Mouse (Mus musculus): ENCODE results near the gene Palld. TPM values are rescaled to one million over a fixed set of nuclear protein-coding genes. Genes with fewer than 3 reads are reported as not detected.

The Palld gene
- polyA plus RNA-seq, 1 experiment, result 2.7 TPM

DNA sequence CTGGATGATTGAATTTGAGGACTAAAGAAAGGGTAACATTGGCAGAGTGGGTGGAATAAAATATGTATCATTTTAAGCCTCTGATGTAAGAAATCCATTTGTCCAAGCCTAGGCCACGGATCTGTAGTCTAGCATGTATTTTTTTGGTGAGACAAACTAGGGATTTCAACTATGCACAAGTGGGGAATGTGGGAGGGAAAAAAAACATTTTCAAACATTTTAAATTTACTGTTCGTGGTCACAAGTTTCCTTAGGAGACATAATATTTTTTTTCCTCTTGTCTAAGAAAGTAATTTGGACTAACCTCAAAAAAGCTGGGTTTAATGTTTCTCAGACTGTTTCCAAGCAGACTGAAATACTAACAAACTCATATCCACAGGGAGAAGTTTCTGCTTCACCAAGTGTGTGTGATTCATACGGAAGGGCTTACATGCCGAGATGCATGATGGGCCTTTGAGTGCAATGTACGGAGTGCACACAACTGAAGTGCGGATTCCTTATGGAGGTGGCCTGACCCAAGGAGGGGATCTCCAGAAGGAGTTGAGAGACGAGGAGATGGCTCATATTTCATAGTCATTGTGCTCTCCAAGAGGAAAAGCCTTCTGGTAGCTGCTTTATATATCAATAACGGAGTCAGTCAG, 256.2 kb downstream of the Palld start:
- Histone ChIP-seq H3K4me3 (replicated peaks) (no peak overlapping the region), H3K36me3 (replicated peaks; ENCODE audit: low read length) (no peaks in the 10 kb centered on the region), H3K27me3 (replicated peaks) (peaks cover 2% of the 10 kb centered on the region), H3K9me3 (peaks cover 3% of the 10 kb centered on the region; the same call in 1 of the 2 replicates), H3K4me1 (peaks cover 14% of the 10 kb centered on the region)
- no peak for TF ChIP-seq GATA1 (IDR thresholded peaks at IDR 0.05; ENCODE audit: borderline replicate concordance, low read length)
- no peak for TF ChIP-seq FLI1 (IDR thresholded peaks at IDR 0.05; ENCODE audit: low read length)

DNA sequence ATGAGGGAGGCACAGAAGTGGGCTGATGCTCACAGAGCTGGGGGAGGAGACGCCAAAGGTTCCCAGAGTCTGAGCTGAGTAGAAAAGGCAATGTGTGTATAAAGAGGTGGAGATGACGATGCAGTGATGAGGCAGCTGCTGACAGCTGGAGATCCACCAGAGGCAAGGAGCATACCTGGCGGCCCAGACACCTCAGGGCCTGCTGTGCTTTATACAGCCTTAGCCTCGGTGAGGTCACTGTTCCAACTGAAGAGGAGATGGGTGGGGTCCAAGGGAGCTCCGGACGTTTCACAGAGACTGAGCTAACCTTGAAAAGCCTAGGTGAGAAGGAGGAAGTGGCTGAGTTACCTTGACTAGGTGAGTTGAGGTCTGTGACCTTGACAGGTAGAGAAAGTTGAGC, 256.8 kb downstream of the Palld start:
- peaks cover 18% of the 10 kb centered on the region for H3K4me1 ChIP-seq

DNA sequence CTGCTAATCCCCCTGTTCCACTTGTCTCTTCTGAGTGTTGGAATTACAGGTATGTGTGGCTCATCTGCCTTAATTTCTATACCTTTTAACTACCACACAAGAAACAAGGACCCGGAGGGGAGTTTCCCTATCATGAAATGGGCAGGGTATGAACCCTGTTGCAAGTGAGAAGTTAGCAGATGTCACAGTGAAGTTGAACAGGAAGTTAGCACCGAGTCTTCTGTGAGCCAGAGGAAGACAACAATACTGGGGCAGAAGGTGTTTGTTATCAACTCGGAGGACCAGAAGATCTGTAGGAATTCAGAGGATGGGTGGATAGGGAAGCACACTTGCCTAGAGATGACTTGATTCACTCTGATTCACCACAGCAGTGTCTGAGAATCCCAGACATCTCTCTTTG, 259.3 kb downstream of the Palld start:
- no peaks in the 10 kb centered on the region for H3K9me3 ChIP-seq
- H3K27me3 ChIP-seq (replicated peaks), result peaks cover 2% of the 10 kb centered on the region
- H3K4me1 ChIP-seq, result peaks cover 21% of the 10 kb centered on the region
- H3K4me3 ChIP-seq (replicated peaks), result no peak overlapping the region
- H3K36me3 ChIP-seq (replicated peaks; ENCODE audit: low read length), result no peaks in the 10 kb centered on the region
- TF ChIP-seq FLI1 (IDR thresholded peaks at IDR 0.05; ENCODE audit: low read length) (no peak), GATA1 (IDR thresholded peaks at IDR 0.05; ENCODE audit: borderline replicate concordance, low read length) (no peak)

More for the DNA sequence above, 256.8 kb downstream of the Palld start:
- H3K9me3 ChIP-seq, result peaks cover 3% of the 10 kb centered on the region; the same call in 1 of the 2 replicates
- no peak overlapping the region for H3K4me3 ChIP-seq (replicated peaks)
- peaks cover 2% of the 10 kb centered on the region for H3K27me3 ChIP-seq (replicated peaks)
- TF ChIP-seq GATA1 (IDR thresholded peaks at IDR 0.05; ENCODE audit: borderline replicate concordance, low read length) (no peak), FLI1 (IDR thresholded peaks at IDR 0.05; ENCODE audit: low read length) (no peak)
- H3K36me3 ChIP-seq (replicated peaks; ENCODE audit: low read length), result no peaks in the 10 kb centered on the region

DNA sequence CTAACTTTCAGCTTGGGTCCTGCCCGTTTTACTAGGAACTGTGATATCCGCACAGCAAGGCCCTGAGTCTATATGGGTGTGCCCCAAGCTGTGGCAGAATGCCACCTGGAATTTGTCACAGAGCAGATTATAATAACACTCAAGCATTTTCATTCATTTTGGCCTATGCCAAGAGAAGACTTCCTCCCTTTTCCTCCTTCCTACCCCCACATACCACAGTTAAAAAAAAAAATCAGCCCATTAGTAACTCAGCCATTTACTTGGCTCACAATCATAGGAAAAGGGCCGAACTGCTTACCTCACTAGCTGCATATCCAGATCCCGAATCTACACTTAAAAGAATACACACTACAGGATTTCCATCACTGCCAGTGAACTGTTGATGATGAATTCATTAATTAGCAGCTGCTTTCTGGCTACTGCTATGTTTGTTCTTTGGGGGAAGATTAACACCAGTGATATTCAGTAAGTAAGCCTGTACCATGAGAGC, 260.1 kb downstream of the Palld start:
- Histone ChIP-seq H3K27me3 (replicated peaks) (peaks cover 2% of the 10 kb centered on the region), H3K4me3 (replicated peaks) (no peak overlapping the region), H3K4me1 (peaks cover 29% of the 10 kb centered on the region), H3K9me3 (no peaks in the 10 kb centered on the region), H3K36me3 (replicated peaks; ENCODE audit: low read length) (no peaks in the 10 kb centered on the region)
- no peak for TF ChIP-seq GATA1 (IDR thresholded peaks at IDR 0.05; ENCODE audit: borderline replicate concordance, low read length)
- TF ChIP-seq FLI1 (IDR thresholded peaks at IDR 0.05; ENCODE audit: low read length), result no peak

DNA sequence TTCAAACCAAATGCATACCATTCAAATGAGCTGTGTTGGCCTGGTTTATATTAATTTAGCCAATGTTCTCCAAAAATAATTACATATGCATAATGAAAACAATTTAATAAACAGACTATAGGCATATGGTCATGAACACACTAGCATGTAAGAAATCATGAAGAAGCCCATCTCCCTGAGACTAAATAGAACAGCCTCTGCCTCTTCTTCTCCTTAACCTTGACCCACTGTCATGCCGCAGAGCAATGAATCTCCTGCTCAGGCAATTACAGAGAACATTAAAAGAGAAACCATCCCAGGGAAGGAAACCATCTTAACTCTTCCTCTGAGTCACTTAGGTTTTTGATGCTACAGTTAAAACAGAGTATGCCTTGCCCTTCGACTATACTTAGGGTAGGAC, 262.9 kb downstream of the Palld start:
- peaks cover 40% of the 10 kb centered on the region for H3K4me1 ChIP-seq
- no peaks in the 10 kb centered on the region for H3K27me3 ChIP-seq (replicated peaks)
- H3K4me3 ChIP-seq (replicated peaks), result no peak overlapping the region
- TF ChIP-seq FLI1 (IDR thresholded peaks at IDR 0.05; ENCODE audit: low read length) (no peak), GATA1 (IDR thresholded peaks at IDR 0.05; ENCODE audit: borderline replicate concordance, low read length) (no peak)
- no peaks in the 10 kb centered on the region for H3K9me3 ChIP-seq
- H3K36me3 ChIP-seq (replicated peaks; ENCODE audit: low read length), result no peaks in the 10 kb centered on the region

DNA sequence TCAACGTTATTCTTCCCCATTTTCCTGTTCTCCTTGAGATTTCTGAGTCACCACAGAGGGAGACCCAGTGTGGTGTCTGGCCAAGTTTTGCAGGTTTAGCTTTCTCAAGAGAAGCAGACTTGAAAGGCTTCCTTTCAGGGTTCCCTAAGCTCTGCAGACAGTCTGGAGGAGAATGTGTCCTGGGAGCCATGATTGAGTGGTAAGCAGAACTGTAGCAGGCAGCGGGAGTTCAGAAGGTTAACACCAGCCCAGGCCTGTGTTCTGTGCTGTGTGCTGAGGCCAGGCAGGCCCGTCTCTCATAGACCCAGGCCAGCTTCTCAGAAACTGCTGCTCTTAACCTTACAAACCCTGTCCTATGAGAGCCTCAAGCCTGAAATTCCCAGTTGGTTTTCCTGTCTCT, 263.5 kb downstream of the Palld start:
- no peak overlapping the region for H3K4me3 ChIP-seq (replicated peaks)
- H3K4me1 ChIP-seq, result peaks cover 43% of the 10 kb centered on the region
- no peaks in the 10 kb centered on the region for H3K9me3 ChIP-seq
- TF ChIP-seq FLI1 (IDR thresholded peaks at IDR 0.05; ENCODE audit: low read length) (no peak), GATA1 (IDR thresholded peaks at IDR 0.05; ENCODE audit: borderline replicate concordance, low read length) (no peak)
- H3K27me3 ChIP-seq (replicated peaks), result no peaks in the 10 kb centered on the region
- H3K36me3 ChIP-seq (replicated peaks; ENCODE audit: low read length), result no peaks in the 10 kb centered on the region

DNA sequence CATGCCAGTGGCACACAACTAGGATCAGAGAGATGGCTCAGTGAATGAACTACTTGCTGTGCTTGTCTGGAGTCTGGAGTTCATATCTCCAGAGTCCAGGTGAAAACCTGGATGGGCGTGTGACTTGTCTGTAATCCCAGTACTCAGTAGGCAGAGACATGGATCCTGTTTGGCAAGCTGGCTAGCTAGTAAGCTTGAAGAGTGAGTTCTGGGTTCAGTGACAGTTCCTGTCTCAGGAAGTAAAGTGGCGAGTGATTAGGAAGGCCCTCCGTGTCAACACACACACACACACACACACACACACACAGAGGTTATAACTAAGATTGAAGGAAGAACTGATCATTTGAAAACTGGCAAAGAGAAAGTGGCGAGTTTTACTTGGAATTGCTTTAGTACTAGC, 264.8 kb downstream of the Palld start:
- Histone ChIP-seq H3K27me3 (replicated peaks) (no peaks in the 10 kb centered on the region), H3K36me3 (replicated peaks; ENCODE audit: low read length) (no peaks in the 10 kb centered on the region), H3K4me1 (peaks cover 36% of the 10 kb centered on the region), H3K9me3 (no peaks in the 10 kb centered on the region), H3K4me3 (replicated peaks) (peak overlapping the region; percentile 46)
- no peak for TF ChIP-seq FLI1 (IDR thresholded peaks at IDR 0.05; ENCODE audit: low read length)
- TF ChIP-seq GATA1 (IDR thresholded peaks at IDR 0.05; ENCODE audit: borderline replicate concordance, low read length), result no peak

DNA sequence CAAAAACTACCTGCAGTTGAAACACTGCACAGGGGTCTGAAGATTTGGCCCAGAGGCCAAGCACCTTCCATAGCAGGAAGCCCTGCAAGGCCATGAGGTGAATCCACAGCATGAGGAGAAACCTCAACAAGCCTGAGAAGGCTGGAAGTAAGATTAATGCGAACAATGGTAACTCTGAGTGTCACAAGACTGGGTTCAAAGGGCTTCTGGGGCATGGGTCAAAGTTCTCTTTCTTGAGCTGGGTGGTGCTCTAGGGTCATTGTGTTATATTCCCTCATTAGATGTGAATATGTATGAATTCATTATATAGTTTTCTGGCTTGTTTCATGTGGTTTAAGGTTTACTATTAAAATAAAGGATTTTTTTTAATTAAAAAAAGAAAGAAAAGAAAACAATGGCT, 267.7 kb downstream of the Palld start:
- Histone ChIP-seq H3K4me3 (replicated peaks) (no peak overlapping the region), H3K9me3 (no peaks in the 10 kb centered on the region), H3K36me3 (replicated peaks; ENCODE audit: low read length) (no peaks in the 10 kb centered on the region), H3K27me3 (replicated peaks) (no peaks in the 10 kb centered on the region), H3K4me1 (peaks cover 40% of the 10 kb centered on the region)
- no peak for TF ChIP-seq GATA1 (IDR thresholded peaks at IDR 0.05; ENCODE audit: borderline replicate concordance, low read length)
- TF ChIP-seq FLI1 (IDR thresholded peaks at IDR 0.05; ENCODE audit: low read length), result no peak

DNA sequence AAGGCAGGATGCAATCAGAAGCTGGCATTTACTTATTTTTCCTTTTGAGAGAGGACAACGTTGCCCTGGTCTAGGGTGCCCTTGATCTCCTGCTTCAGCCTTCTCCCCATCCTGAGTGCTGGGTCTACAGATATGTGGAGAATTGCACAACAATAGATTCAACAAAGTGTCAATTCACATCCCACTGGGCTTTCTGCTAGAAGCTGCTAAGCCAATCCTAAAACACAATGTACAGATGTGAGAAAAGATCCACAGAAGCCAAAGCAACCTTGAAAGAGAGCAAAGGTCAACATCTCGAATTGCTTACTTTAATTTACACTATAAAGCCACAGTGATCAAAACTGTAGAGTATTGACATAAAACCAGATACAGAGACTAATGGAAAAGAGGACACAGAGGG, 270.2 kb downstream of the Palld start:
- Histone ChIP-seq H3K9me3 (no peaks in the 10 kb centered on the region), H3K36me3 (replicated peaks; ENCODE audit: low read length) (no peaks in the 10 kb centered on the region), H3K4me1 (peaks cover 34% of the 10 kb centered on the region), H3K27me3 (replicated peaks) (no peaks in the 10 kb centered on the region), H3K4me3 (replicated peaks) (no peak overlapping the region)
- TF ChIP-seq FLI1 (IDR thresholded peaks at IDR 0.05; ENCODE audit: low read length), result no peak
- TF ChIP-seq GATA1 (IDR thresholded peaks at IDR 0.05; ENCODE audit: borderline replicate concordance, low read length), result no peak

DNA sequence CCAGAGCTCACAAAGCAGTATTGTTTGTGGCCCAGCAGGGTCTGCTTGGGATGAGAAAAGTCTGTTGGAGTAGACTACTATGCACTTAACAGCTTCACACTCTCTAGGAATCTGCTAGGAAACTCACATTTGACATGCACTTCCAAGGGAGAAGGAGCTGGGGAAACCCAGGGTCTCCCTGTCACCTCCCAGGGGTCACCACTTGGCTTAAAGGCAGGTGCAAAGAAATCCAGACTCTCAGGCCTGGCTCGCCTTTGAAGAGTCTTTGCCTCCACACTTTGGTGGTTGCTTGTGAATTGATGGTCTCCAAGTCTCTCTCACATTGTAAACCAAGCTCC, 272.9 kb downstream of the Palld start:
- no peaks in the 10 kb centered on the region for H3K36me3 ChIP-seq (replicated peaks; ENCODE audit: low read length)
- TF ChIP-seq FLI1 (IDR thresholded peaks at IDR 0.05; ENCODE audit: low read length) (no peak), GATA1 (IDR thresholded peaks at IDR 0.05; ENCODE audit: borderline replicate concordance, low read length) (no peak)
- H3K4me3 ChIP-seq (replicated peaks), result no peak overlapping the region
- H3K9me3 ChIP-seq, result no peaks in the 10 kb centered on the region
- no peaks in the 10 kb centered on the region for H3K27me3 ChIP-seq (replicated peaks)
- H3K4me1 ChIP-seq, result peaks cover 23% of the 10 kb centered on the region
